Mouse (Mus musculus) testis, adult 2 months (tissue): Measurements from ENCODE around the gene Clcf1. TPM values are rescaled to one million over a fixed set of nuclear protein-coding genes. Genes with fewer than 3 reads are reported as not detected.

ENCODE experiments used
- H3K27ac ChIP-seq: fragments of 200-500 bp; 2 replicates; pipeline ENCODE4 v1.5.1; 2012; ENCODE audit warnings: low read depth, low read length; ENCODE audit not compliant: control insufficient read depth, insufficient read depth
- H3K27me3 ChIP-seq: fragments of 200-500 bp; 2 replicates; pipeline ENCODE4 v1.6.1; 2012; ENCODE audit warnings: mild to moderate bottlenecking, low read length, moderate library complexity; ENCODE audit not compliant: control insufficient read depth, insufficient read depth
- H3K36me3 ChIP-seq: fragments of 200-500 bp; 2 replicates; pipeline ENCODE4 v1.6.1; 2012; ENCODE audit warnings: mild to moderate bottlenecking, low read length; ENCODE audit not compliant: control insufficient read depth, insufficient read depth
- H3K4me1 ChIP-seq: fragments of 200-500 bp; 2 replicates; pipeline ENCODE4 v1.6.1; 2012; ENCODE audit warnings: low read length; ENCODE audit not compliant: control insufficient read depth, insufficient read depth
- H3K4me3 ChIP-seq: fragments of 200-500 bp; 2 replicates; pipeline ENCODE4 v1.5.1; 2012; ENCODE audit warnings: low read depth, mild to moderate bottlenecking, low read length, moderate library complexity, mixed read lengths; ENCODE audit not compliant: control insufficient read depth
- CTCF ChIP-seq: fragments of 200-500 bp; IDR thresholded peaks from 2 replicates; pipeline ENCODE4 v1.5.1; 2012; ENCODE audit warnings: low read depth, mild to moderate bottlenecking, inconsistent platforms, low read length, moderate library complexity; ENCODE audit not compliant: control insufficient read depth, insufficient read depth, insufficient replicate concordance
- POLR2A ChIP-seq: fragments of 200-500 bp; IDR thresholded peaks from 2 replicates; pipeline ENCODE4 v1.6.1; 2012; ENCODE audit warnings: low read depth, mild to moderate bottlenecking, inconsistent platforms, low read length, moderate library complexity; ENCODE audit not compliant: control insufficient read depth
- polyA plus RNA-seq: library from polyadenylated mRNA; depleted of rRNA; stranded (reverse); fragments of >200 nt; gene quantifications from 2 replicates; pipeline ENCODE4 v1.2.3, GENCODE M21; 2012

Clcf1 gene
- polyA plus RNA-seq, 1 experiment, result 2.0 TPM

DNA sequence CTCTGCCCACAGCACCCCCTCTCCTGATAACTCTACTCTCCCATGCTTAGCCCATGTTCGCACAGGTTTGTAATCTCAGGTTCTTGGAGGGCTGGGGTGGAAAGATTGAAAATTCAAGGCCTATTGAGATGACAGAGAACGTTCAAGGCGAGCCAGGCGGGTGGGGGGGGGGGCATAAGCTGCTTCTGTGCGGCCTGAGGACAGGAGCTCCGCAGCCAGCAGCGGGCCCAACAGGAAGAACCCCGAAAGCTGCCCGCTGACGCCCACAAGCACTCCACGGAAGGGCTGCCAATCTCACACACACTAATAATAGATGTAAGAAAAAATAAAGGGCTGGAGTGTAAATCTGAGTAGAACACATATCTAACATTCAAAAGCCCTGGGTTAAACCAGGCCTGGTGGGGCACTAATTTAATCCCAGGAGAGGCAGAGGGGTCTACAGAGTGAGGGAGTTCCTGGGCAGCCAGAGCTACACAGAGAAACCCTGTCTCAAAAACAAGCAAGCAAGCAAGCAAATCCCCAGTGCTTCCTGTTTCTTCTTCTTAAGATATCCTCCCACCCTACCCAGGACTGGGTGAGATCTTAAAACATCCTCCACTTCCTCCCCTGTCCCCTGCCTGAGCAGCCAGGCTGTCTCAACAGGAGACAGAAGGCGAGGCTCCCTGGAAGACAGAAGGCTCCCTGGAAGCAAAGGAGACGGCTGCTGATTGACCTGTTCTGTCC is 10.3 kb upstream of the Clcf1 start:
- TF ChIP-seq POLR2A (no peak), CTCF (no peak)
- Histone ChIP-seq H3K27ac (no peak overlapping the region), H3K36me3 (no peaks in the 10 kb centered on the region), H3K4me1 (peaks cover 19% of the 10 kb centered on the region), H3K27me3 (no peaks in the 10 kb centered on the region), H3K4me3 (no peak overlapping the region)

DNA sequence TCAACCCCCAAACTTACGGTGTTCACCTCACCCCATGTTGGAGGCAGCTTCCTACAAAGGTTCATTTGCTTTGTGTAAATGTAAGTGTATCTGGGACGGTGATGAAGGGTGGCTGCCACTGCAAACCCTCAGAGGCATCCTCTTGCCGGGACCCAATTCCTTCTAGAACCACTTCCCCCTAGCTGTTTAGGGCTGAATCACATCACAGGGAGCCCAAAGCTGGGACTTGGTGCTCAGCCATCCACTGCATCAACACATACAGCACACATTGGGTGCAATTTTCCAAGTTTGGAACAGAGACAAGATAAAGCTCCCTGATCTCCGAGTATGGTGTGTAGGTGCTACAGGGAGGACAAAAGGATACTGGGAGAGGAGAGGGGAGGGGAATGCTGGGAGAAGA is 9.1 kb upstream of the Clcf1 start:
- Histone ChIP-seq H3K4me3 (no peak overlapping the region), H3K4me1 (peaks cover 20% of the 10 kb centered on the region), H3K36me3 (no peaks in the 10 kb centered on the region), H3K27me3 (no peaks in the 10 kb centered on the region), H3K27ac (no peak overlapping the region)
- TF ChIP-seq CTCF, result no peak
- no peak for TF ChIP-seq POLR2A

DNA sequence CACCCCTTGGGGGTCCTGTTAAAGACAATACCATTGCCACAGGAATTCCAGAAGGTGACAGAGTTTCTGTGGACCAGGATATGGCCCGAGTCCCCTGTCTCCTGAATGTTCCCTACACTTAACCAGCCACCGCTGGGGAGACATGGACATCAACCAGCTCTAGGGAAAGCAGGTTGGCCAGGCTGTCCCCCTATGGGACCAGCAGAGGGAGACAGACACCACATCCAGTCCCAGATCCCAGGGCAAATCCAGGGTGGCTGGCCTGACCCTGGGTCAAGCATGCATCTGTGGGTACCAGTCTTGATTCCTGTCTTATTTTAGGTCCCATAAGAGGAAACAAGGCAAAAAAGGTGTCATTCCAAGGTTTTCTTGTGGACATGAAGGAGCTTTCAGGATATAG is 7.1 kb upstream of the Clcf1 start:
- H3K4me3 ChIP-seq, result no peak overlapping the region
- H3K4me1 ChIP-seq, result peaks cover 7% of the 10 kb centered on the region
- no peak overlapping the region for H3K27ac ChIP-seq
- TF ChIP-seq CTCF (peak; percentile 83), POLR2A (no peak)
- no peaks in the 10 kb centered on the region for H3K36me3 ChIP-seq
- H3K27me3 ChIP-seq, result no peaks in the 10 kb centered on the region

DNA sequence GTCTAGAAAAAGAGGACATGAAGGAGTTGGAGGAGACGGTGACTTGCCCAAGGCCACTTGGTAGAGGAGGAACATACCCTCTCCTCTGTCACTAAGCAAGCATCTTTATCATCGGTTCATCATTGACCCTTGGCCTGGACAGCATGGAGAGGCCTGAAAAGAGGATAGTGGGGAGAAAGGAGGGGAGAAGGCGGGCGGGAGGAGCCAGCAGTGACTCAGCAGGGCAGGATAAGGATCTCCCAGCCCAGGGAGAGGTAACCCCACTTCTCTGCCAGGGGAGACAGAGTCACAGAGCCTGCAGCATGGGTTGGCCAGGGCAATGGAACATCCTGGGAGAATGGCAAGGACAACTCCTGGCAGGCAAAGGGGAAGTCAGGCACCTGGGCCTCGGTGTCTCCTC is 5.5 kb upstream of the Clcf1 start:
- H3K4me3 ChIP-seq, result peak overlapping the region; percentile 63
- no peaks in the 10 kb centered on the region for H3K36me3 ChIP-seq
- H3K4me1 ChIP-seq, result peaks cover 8% of the 10 kb centered on the region
- TF ChIP-seq POLR2A (no peak), CTCF (no peak)
- no peak overlapping the region for H3K27ac ChIP-seq
- H3K27me3 ChIP-seq, result no peaks in the 10 kb centered on the region

DNA sequence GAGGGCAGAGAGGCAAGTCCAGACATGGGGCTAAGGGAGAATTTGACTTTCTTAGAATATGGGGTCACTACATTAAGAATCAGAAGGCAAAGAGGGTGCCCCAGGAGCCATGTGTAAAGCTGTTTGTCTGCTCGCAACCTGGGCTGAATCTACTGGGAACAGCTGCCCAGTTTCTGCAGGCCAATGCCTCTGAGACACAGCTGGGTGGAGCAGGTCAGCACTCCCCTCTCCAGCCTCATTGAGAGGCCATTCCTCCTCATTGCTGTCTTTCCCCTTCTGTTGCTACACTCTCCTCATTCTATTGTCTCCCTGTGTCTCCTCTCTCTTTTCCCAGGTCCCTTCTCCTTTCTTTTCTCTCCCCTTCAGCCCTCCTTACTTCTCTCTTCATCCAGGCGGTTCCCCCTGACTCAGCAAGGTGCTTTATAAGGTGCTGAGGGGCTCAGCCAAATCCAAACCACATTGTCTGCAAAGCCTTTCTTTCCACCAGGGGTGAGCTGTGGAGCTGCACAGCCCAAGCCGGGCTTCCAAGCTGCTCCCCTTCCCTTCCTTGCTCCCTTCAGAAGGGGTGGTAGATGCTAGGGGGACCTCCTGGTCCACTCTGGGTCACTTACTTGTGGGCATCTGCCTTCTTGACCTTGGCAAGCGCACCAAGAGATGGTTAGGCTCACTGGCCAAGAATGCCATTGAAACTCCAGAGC is 2.0 kb upstream of the Clcf1 start:
- Histone ChIP-seq H3K27me3 (no peaks in the 10 kb centered on the region; the same call in 1 of the 2 replicates), H3K4me1 (peaks cover 24% of the 10 kb centered on the region), H3K36me3 (no peaks in the 10 kb centered on the region), H3K4me3 (no peak overlapping the region), H3K27ac (no peak overlapping the region)
- no peak for TF ChIP-seq POLR2A
- no peak for TF ChIP-seq CTCF

DNA sequence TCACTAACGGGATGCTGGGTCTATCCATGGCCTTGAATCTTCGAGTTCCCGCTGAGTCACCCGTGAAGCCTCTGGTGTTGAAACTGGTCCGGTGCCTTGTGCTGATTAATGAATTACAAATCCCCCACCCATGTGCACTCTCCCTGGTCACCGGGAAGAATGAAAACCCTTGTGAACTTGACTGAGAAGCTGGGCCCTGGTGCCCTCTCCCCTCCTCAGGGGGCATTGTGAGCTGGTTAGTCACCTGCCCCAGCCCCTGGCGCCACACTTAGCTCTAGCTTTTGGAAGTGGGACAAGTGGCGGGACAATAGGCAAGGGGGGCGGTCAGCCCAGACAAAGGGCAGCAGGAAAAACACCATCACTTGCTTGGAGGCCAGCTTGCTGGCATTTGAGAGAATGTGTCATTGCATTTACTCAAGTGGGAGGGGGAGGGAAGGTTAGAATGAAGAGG is 489 bp upstream of the Clcf1 start:
- Histone ChIP-seq H3K27ac (no peak overlapping the region), H3K36me3 (no peaks in the 10 kb centered on the region), H3K27me3 (no peaks in the 10 kb centered on the region; the same call in 1 of the 2 replicates), H3K4me1 (peaks cover 24% of the 10 kb centered on the region), H3K4me3 (peak overlapping the region; percentile 17; the same call in 1 of the 2 replicates)
- no peak for TF ChIP-seq POLR2A
- no peak for TF ChIP-seq CTCF

DNA sequence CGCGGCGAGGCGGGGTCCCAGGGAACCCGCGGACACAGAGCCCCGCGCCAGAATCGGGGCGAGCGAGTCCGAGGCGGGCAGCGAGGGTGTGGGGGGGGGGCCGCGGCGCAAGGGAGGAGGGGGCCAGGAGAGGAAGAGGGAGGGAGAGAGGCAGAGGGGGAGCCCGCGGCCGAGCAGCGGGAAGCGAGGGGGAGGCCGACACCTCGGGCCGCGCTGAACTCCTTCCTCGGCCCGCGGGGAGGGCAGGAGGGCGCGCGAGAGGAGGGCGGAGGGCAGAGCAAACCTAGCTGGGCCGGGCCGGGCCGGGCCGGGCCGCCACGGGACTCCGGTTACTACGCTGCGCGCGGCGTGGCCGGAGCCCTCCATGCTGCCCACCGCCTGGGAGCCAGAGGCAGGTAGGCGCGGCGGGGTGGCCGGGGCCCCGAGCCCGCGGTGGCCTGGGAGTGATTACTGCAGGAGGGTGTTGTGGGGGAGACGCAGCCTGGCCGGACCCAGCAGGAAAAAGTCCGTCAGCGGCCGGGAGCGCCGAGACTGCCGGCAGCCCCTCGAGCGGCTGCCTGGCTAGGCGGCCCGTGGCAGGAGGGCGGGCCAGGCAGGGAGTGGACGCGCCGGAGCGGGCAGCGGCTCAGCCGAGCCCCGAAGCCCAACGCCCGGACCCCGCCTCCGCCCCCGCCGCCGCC is 873 bp downstream of the Clcf1 start:
- TF ChIP-seq CTCF (no peak), POLR2A (no peak)
- peaks cover 21% of the 10 kb centered on the region for H3K4me1 ChIP-seq
- H3K27me3 ChIP-seq, result no peaks in the 10 kb centered on the region; the same call in 1 of the 2 replicates
- H3K4me3 ChIP-seq, result peak overlapping the region; percentile 79
- no peaks in the 10 kb centered on the region for H3K36me3 ChIP-seq
- H3K27ac ChIP-seq, result no peak overlapping the region
